Mouse (Mus musculus) megakaryocyte-erythroid progenitor cell, adult 5-6 weeks (primary cell): ENCODE results near the gene Scn10a. TPM values are rescaled to one million over a fixed set of nuclear protein-coding genes. Genes with fewer than 3 reads are reported as not detected.
A peak's percentile ranks its signal among the peaks of the same experiment; 100 is the strongest.

Source experiments
- ATAC-seq: replicated peaks from 2 replicates; pipeline ENCODE4 v1.8.0; 2016; ENCODE audit warnings: mild to moderate bottlenecking, inconsistent platforms; ENCODE audit not compliant: severe bottlenecking, poor library complexity, low FRiP score, low TSS enrichment
- total RNA-seq, 2 experiments: library from RNA; stranded (forward) in 1 of 2; stranded (reverse) in 1 of 2; fragments of 200-1000, 215-1000 nt in 1 of 2; fragments of >200 nt in 1 of 2; fragmentation: Nextera tagmentation in 1 of 2; gene quantifications; 2 replicates each; pipeline ENCODE4 v1.2.3; 2014 to 2017

Scn10a gene
- total RNA-seq, 2 experiments from 2014 or later = not detected

GRCm38 (mm10) chr9:119653758-119654157, 65.4 kb downstream of the Scn10a start:
- peak; percentile 34; the same call in 1 of the 2 replicates for ATAC-seq

DNA sequence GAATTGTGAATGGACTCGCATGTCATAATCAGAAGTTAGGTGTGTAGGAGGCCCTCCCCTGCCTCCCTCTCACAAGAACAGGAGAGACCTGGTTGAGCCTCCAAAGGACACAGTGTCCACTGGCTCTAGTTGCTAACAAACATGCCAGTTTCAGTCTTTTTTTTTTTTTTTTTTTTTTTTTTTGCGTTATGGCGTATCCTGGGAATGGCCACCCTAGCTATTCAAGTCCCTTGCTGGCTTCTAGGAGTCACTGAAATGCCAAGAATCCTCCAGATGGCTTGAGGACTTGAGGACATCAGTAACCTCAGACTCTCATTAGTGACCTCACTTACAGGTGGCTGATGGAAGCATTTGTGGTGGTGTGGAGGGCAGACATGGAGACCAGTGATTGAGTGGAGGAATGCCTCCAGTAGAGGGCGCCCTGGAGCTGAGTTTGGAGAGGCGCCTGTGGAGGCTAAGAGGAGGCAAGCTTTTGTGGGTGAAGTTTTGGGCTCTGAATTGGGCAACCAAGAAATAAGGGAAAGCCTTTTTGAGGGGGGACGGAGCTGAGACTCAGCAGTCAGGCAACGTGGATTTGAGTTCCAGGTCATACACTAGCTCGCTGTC, 72.1 kb downstream of the Scn10a start:
- peak; percentile 84; the same call in 1 of the 2 replicates for ATAC-seq

DNA sequence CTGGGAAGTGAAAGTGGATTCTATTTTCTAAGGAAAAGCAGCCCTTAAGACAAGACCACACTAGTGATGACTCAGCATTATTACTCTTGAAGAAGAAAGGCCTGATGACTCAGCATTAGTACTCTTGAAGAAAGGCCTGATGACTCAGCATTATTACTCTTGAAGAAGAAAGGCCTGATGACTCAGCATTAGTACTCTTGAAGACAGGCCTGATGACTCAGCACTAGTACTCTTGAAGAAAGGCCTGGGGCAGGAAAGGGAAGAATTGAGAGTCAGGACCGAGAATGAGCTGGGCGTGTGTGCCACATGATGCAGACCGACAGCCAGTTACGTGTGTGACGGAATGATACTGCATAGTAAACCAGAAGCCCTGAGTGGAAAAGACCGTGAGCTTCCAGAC, 77.1 kb downstream of the Scn10a start:
- no peak for ATAC-seq

DNA sequence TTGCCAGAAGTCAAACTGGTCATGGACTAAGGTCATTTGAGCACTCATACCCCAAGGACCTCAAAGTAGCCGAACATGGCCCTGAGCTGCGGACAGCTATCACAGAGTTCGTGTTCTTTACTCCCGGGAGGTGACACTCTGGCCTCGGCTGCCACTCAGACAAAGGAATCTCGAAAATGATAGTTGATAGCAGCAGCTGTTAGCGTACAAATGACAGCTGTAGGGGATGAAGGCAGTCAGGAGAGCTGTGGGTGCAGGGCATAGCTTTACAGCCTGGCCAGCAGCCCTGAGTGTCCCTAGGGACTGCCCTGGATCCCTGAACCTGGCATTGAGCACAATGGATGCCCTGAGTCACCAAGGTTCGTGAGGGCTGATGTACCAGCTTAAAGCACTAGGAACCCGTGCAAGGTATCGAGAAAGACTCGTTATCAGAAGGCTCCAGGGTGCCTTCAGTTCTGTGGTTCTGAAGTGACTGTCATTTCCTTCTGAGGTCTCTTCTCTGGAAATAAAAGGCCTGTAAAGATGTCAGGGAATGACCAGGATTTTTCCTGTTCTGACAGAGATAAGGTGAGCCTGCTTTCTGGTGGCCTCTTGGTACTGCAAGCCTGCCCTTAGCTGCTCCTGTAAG, 84.8 kb downstream of the Scn10a start:
- ATAC-seq = 0 out of 2 replicates have a peak, but pooled peaks have one; percentile 17

GRCm38 (mm10) chr9:119633475-119633874, 85.6 kb downstream of the Scn10a start:
- no peak for ATAC-seq

- ATAC-seq = no peak
These were observed 86.3 kb downstream of the Scn10a start for GRCm38 (mm10) chr9:119632801-119633200.

DNA sequence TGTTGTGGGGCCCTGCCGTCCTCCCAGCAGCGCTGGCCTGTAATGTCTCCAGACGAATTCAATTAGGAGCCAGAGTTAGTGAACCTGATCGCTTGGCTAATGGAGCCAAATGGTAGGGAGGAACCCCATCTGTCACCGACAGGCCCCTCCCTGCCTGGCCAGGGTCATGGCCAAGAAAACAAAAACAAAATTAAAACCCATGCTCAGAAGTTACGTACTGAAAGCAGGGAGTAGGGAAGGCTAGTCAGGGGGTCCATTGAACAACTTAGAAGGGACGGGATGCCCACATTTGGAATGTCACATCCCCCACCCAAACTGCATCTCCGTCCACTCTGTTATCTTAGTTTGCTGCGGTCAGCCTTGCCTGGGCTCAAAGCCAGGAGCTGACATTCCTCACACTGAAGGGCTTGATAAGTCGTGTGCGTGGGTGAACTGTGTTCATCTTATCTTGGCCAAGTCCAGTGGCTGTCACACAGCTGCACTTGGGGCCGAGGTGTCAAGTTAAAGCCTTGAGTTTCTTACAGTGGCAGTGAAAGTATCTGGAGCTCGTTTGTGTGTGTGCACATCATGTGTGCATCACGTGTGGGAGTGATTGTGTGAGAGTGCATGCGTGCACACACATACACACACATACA, 87.1 kb downstream of the Scn10a start:
- ATAC-seq = peak; percentile 75

DNA sequence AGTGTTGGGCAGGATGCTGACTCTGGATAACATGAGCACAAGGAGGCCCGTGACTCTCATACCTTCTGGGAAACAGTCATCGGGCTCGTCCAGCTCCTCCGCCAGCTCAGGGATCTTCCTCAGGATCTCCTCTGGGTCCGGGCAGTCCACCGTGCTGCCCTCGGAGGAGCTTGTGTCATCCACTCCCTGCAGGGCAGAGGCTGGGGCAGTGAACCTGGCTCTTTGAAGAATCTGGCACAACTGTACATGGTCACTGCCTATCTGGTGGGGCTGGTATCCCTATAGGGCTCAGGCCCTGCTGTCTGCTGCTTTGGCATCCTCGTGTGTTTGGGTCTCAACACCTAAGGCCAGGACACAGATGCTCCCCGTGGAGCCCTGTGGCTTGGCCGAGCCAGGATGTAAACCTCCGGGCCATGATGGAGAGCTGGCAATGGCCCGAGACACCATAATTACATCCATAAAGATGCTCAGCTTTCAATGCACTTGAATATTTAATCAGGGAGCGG, 87.7 kb downstream of the Scn10a start:
- no peak for ATAC-seq

DNA sequence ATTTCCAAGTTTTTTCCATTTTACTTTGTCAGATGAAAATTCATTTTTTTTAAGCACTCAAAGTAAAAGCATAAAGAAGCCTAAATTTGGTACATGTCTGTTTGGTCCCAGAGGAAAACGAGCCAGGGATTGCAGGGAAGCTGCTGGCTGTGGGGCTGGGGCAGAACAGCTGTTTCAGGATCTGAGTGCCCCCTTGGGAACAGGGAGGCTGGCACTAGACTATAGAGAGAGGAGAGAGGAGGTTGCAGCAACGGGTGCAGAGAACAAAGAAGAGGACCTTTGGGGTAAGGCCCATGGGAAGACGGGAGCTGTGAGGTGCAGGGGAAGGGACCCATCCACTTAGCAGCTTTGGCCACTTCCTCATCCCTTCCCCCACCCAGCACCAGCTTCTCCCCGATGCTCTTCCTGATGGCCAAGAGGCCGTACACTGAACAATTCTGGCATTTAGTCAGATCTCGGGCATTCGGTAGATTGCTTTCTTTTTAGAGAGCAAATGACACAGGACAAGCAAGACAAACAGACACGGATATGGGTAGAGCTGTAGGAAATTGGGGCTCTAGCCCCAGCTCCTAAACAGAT, 90.3 kb downstream of the Scn10a start:
- no peak for ATAC-seq

DNA sequence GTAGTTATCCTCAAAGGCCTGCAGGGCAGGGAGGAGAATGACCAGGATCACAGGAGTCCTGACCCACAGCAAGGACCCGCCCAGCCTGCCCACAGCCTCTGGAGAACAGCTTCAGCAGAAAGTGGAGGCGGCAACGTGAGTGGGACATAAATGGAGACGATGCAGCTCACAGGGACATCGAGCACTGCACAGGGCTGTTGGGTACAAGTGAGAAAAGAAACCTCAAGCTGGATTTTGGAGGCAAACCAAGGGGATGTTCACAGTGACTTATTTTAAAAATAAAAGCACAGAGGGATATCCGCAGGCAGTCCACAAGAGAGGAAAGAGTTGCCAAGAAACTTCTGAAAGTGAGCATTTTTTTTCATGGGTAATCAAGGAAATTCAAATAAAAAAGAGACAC, 91.9 kb downstream of the Scn10a start:
- ATAC-seq = no peak

- no peak for ATAC-seq
These were observed 95.0 kb downstream of the Scn10a start for GRCm38 (mm10) chr9:119624151-119624550.

DNA sequence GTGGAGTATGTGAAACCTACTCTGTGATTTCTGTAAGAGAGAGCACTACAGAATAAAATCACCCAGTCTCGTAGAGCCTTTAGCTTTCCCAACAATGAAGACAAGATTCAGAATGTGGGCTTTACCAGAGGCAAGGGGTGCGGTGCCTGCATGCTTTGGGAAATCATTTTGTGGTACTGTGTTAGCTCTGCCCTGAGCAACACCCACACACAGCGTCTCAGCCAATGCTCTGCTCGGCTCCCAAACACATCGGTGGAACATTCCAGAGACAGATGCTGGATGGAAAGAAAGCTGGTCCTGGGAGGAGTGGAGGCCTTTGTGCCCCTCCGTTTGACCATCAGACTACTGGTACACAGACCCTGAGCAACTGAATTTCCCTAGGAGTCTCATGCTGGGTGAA, 104.3 kb downstream of the Scn10a start:
- no peak for ATAC-seq

DNA sequence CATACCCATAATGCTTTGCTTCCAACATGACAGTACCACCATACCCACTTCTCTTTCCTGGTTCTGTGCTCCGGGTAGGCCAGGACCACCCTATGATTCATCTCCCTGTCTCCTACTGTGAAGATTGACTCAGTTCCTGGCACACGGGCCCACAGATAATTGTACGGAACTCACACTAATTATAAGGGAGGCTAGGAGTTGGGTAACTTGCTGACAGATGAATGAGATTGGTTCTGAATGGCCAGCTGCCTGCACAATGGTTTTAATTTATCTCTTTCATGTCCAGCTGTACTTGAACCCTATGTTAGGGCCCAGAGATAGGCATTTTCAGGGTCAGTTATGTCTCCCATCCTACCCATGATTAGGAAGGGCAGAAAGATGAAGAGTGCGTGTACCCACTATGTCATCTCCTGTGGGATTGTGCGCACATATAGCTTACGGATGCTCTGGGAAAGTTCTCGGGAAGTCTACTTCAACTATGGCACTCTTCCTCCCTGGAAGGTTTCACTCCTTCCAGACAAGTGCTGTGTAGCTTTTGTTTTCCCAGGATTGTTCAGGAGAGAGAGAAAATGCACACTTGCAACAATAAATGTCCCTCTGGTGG, 108.5 kb downstream of the Scn10a start:
- no peak for ATAC-seq

- ATAC-seq = no peak
These were observed 112.2 kb downstream of the Scn10a start for GRCm38 (mm10) chr9:119606906-119607305.

DNA sequence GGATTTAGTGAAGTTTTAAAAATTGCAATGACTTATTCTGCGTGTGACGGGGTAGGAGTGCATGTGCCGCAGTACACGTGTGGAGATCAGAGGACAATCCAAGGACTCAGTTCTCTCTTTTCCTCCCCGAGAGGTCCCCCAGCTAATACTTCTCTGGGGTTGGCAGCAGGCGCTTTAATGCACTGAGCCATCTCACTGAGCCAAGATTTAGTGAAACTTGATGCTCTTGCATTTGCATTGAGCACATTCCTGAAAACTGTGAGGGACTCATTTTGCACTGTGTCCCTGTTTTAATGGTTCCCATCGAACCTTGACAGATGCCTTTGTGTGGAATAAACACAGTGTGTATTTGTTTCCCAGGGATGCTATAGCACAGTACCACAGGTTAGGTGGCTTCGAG, 114.5 kb downstream of the Scn10a start:
- no peak for ATAC-seq

GRCm38 (mm10) chr9:119598501-119598900, 120.6 kb downstream of the Scn10a start:
- ATAC-seq = no peak

- no peak for ATAC-seq
These were observed 121.8 kb downstream of the Scn10a start for GRCm38 (mm10) chr9:119597332-119597731.

- ATAC-seq = no peak
These were observed 129.5 kb downstream of the Scn10a start for GRCm38 (mm10) chr9:119589592-119589991.

- 0 out of 2 replicates have a peak, but pooled peaks have one; percentile 34 for ATAC-seq
These were observed 130.2 kb downstream of the Scn10a start for GRCm38 (mm10) chr9:119588763-119589449.
